Mouse (Mus musculus): ENCODE data around the gene Nmbr.
A peak's percentile ranks its signal among the peaks of the same experiment; 100 is the strongest.

Gene Nmbr

GRCm38 (mm10) chr10:14705072-14706066 lies at the start of gene Nmbr, which contains the start of gene Vta1:
Gene Nmbr (plus strand): TSS chr10:14705591.
Gene Vta1 (minus strand): TSS chr10:14705560.
- peak; percentile 90 for DNase-seq (ENCODE audit: low spot score)

- no peak for DNase-seq (ENCODE audit: low spot score)
These were observed 44.5 kb upstream of the Nmbr start for GRCm38 (mm10) chr10:14660875-14661274.

DNA sequence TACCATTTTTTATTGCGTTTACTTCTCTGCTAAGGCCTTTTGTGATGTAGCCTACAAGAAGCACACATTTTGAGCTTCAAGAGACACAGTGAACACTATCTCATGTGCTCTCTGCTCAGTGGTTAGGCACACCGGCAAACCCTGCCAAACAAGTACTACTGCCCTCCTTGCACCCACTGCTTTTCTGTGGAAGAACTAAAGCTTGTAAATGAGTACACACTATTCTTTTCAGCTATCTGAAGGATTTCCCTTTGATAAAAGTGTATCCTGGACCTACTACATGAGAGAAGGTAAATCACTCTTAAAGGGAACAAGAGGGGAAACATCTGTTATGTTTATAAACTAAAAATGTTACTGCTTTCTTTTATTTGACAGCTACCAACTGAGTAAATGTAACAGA lies 39.2 kb upstream of the Nmbr start:
- DNase-seq (ENCODE audit: low spot score) = no peak

- no peak for DNase-seq (ENCODE audit: low spot score)
These were observed 19.7 kb upstream of the Nmbr start for GRCm38 (mm10) chr10:14685663-14686062.

GRCm38 (mm10) chr10:14688785-14689442 lies 16.5 kb upstream of the Nmbr start:
- no peak for DNase-seq (ENCODE audit: low spot score)

- no peak for DNase-seq (ENCODE audit: low spot score)
These were observed 15.0 kb upstream of the Nmbr start for GRCm38 (mm10) chr10:14690349-14690748.

- no peak for DNase-seq (ENCODE audit: low spot score)
These were observed 2.2 kb upstream of the Nmbr start for GRCm38 (mm10) chr10:14703239-14703638.

- DNase-seq (ENCODE audit: low spot score) = no peak
These were observed 1.5 kb upstream of the Nmbr start for GRCm38 (mm10) chr10:14703830-14704420.

DNA sequence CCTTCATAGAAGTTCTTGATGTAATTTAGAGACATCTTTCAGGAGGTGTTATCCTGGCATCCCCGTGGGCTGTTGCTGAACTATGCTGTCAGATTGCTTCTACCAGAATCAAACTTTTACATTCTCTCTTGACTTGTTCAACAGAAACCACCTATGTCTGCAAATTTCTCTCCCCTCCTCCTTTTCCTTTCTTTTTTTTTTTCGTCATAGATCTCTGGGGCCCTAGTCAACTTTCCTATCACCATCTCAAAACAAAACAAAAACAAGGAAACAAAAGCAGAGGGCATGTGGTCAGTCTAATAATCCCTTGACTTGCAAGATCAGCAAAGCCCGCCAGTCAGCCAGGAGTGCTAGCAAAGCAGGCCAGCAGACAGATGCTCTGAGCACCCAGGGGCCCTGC lies 12.7 kb downstream of the Nmbr start, which contains the start of gene Gje1:
Gene Gje1, minus strand, starts transcription at position 101 of the 400 bp plus-strand sequence.
- DNase-seq (ENCODE audit: low spot score) = no peak

DNA sequence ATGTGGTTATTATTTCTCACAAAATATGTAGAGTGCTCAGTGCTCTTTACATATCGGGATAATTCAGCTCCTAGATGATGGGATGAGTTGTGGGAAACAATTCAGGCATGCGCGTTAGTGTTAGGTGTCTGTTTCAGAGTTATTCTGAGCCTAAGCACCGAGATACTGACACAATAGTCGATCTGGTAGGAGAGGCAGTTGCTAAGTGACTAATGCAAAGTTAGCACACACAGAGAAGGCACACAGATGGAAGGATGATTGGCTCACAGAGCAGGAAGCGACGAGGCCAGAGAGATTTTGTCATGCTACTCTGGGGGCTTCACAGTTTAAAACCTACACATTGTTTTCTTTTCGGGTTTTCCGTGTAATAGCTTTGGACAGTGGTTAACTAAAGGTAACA lies 20.3 kb downstream of the Nmbr start:
- DNase-seq (ENCODE audit: low spot score) = no peak

GRCm38 (mm10) chr10:14734285-14734684 lies 28.9 kb downstream of the Nmbr start:
- no peak for DNase-seq (ENCODE audit: low spot score)

DNA sequence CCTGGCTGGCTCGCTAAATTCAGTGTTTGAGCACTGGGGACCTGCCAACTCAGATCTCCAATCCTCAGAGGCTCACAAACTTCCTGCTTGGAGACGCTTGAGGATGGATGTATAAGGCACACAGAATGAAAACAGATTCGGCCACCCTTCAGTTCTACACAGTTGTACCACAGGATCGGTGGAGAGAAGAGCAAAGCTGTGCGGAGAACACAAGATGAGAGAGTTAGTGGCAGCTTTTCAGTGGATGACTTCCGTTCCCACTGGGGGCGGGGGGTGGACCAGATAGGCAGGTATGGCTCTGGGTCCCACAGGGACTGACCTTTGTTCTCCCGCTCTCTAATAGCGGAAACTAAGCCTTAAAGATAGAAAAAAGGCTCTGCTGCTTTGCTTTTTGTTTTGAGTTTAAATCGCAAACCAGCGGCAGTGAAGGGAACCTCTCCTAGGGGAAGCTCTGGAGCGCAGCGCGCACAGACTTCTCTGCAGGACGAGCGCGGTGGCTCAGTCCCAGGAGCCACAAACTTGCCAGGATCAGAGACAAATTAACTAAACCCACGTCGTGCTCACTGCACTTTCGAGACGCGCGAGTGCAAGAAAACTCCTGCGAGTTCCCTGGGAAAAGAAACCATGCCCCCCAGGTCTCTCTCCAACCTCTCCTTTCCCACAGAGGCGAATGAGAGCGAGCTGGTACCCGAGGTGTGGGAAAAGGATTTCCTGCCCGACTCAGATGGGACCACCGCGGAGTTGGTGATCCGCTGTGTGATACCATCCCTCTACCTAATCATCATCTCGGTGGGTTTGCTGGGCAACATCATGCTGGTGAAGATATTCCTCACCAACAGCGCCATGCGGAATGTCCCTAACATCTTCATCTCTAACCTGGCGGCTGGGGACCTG lies 54.5 kb downstream of the Nmbr start:
- DNase-seq (ENCODE audit: low spot score) = no peak

DNA sequence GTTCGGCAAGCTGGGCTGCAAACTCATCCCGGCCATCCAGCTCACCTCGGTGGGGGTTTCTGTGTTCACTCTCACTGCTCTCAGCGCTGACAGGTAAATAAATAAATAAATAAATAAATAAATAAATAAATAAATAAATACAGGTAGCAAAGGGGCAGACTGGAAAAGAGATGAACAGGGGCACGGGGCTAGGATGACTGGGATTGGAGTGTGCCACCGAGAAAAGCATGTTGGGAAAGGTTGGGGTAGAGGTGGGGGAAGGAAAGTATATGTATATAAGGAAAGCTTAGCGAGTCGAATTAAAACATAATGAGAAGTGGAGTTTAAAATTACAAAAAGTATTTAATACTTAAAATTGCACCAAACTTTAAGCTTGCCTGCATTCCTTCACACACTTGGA lies 55.2 kb downstream of the Nmbr start:
- DNase-seq (ENCODE audit: low spot score) = no peak

DNA sequence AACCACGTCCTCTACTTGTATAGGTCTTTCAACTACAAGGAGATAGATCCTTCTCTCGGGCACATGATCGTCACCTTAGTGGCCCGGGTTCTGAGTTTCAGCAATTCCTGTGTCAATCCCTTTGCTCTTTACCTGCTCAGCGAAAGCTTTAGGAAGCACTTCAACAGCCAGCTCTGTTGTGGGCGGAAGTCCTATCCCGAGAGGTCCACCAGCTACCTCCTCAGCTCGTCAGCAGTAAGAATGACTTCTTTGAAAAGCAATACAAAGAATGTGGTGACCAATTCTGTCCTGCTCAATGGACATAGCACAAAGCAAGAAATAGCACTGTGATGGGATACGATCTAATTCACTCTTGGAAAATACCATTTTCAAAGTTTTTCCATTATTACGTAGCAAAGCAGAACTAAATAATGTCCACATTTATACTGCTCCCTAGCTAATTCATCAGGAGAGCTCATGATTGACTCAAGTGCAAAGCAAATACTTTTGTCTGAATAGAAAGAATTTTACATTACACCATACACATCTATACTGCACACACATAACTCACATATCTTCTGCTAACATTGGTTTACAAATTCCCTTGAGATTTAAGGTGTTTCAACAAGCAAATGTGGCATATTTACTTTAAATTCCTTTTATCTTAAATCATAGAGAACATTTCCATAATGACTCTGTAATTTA lies 65.0 kb downstream of the Nmbr start:
- DNase-seq (ENCODE audit: low spot score) = no peak

- no peak for DNase-seq (ENCODE audit: low spot score)
These were observed 69.1 kb downstream of the Nmbr start for GRCm38 (mm10) chr10:14774499-14774898.

- no peak for DNase-seq (ENCODE audit: low spot score)
These were observed 84.6 kb downstream of the Nmbr start for GRCm38 (mm10) chr10:14789969-14790368.

GRCm38 (mm10) chr10:14816970-14817369 lies 111.6 kb downstream of the Nmbr start:
- DNase-seq (ENCODE audit: low spot score) = no peak

Measured in spleen, adult 12 weeks (tissue).